Comparison of ENCODE assay signal across 1 mouse cellular context in the genomic region with DNA sequence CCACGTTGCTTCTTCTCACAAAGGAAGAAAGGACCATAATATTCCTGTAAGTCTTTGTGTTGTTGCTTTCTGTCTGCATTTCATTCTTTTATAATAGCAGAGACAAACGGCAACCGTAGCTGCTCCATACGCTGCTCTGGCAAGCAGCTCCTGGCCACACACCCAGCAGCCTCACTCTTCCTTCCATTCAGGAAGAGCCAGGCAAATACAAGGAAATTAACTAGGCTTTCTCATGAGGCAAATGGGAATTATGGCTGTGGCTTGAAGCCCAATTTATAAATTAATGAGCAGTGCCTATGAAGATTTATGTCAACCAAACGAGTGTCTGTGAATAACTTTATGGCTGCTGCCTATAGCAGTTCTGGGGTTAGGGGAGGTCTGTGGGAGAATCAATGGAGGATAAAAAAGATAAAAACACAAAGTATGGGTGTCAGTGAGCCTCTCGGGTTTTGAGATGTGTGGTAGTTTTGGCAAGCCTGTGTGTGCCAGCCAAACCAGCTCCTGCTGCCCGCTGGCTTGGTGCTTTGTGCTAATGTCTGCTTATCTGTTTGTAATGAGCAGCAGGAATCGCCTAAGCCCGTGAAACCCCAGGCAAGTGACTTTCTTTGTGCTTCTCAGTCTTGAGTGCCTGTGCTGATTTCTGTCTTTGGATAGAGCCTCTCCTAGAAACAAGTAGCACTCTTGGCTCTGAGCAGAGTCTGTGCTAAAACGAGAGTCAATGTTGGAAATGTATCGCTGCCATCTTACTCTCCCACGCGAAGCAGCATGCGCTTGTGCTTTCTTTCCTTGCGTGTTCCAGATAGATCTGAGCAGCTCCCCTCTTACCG.
TF ChIP-seq lines count a peak whose summit lies in the region.

No protein-coding gene starts in this region.

TF ChIP-seq in CH12.LX, 34 proteins besides CTCF, POLR2A, EP300 and RAD21 (continued from another document):
- TF ChIP-seq UBTF (IDR thresholded peaks at IDR 0.05; ENCODE audit: low read depth, low read length) = no peak
- TF ChIP-seq ZMIZ1 (IDR thresholded peaks at IDR 0.05; ENCODE audit: low read depth, low read length) = no peak
- no peak for TF ChIP-seq MAFK (IDR thresholded peaks at IDR 0.05; ENCODE audit: insufficient replicate concordance, low read length)
- no peak for TF ChIP-seq PAX5 (IDR thresholded peaks at IDR 0.05; ENCODE audit: low read length)
- no peak for TF ChIP-seq POLR2AphosphoS2 (IDR thresholded peaks at IDR 0.05; ENCODE audit: low read depth, low read length)
- no peak for TF ChIP-seq MYC (IDR thresholded peaks at IDR 0.05; ENCODE audit: low read depth, low read length)
- TF ChIP-seq NRF1 (IDR thresholded peaks at IDR 0.05; ENCODE audit: low read depth, low read length) = no peak
- TF ChIP-seq ETS1 (conservative IDR thresholded peaks at IDR 0.05; ENCODE audit: low read depth, low read length) = no peak
- TF ChIP-seq MAX (IDR thresholded peaks at IDR 0.05; ENCODE audit: low read length) = no peak
- no peak for TF ChIP-seq JUN (IDR thresholded peaks at IDR 0.05; ENCODE audit: insufficient read depth, low read depth, low read length)
- TF ChIP-seq GABPA (IDR thresholded peaks at IDR 0.05; ENCODE audit: insufficient replicate concordance, low read depth, low read length) = no peak
